Mouse (Mus musculus) kidney, adult 18-20 months (tissue): ENCODE data around the gene Slc35b2.

ENCODE experiments used
- DNase-seq: peaks from one replicate; pipeline ENCODE4 v3.0.0; 2021

Gene Slc35b2

DNA sequence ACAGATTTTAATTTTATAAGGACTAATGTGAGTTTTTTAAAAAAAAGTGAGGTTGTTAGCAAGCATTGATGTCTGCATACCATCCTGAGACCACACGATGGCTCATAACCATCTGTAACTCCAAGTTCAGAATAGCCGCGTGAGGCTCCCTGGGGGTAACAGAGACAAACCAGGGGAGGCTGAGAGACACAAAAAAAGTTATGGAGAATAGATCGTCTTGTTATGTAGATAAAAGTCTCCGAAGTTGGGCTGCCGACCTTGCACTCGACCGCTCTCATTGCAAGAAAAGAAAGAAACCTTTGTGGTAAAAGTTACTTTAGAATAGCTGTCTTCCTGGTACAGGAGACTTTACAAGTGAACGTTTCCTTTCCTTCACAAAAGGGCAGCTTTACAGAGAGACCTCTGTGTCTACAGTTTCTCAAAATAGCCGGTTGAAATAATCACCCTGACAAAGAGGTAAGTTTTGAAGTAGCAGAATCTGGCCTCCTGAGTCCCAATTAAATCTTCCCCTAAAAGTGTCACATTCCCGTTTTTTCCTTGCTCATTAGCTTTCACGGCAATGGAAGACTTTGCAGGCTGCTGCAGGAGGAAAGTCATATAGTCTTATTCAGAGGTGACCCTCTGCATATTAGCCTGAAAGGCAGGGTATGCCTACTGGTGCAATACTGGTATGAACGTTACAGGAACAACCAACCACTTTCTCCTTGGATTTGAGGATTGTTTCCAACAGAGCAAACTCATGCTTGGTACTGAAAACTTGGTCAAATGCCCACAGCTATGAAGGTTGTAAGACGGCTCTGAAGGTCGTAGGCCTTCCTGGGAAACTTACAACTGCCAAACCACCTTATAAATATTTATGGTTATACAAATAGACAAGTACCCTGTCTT, 43.6 kb downstream of the Slc35b2 start:
- no peak for DNase-seq

DNA sequence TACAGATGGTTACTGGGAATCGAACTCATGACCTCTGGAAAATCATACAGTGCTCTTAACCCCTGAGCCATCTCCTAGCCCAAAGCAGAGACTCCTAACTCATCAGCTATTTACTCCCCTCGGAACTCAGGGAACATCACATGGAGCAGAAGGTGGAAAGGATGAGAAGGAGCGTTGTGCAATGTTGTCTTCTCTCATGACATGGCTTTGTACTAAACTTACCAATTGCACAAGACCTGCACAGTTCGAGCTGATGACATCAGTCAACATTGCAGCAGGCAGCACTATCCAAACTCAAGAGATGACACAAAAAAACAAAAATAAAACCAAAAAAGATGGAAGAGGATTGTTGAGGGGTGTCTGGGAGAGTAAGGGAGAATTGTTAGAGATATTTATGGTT, 44.7 kb downstream of the Slc35b2 start:
- DNase-seq: no peak

DNA sequence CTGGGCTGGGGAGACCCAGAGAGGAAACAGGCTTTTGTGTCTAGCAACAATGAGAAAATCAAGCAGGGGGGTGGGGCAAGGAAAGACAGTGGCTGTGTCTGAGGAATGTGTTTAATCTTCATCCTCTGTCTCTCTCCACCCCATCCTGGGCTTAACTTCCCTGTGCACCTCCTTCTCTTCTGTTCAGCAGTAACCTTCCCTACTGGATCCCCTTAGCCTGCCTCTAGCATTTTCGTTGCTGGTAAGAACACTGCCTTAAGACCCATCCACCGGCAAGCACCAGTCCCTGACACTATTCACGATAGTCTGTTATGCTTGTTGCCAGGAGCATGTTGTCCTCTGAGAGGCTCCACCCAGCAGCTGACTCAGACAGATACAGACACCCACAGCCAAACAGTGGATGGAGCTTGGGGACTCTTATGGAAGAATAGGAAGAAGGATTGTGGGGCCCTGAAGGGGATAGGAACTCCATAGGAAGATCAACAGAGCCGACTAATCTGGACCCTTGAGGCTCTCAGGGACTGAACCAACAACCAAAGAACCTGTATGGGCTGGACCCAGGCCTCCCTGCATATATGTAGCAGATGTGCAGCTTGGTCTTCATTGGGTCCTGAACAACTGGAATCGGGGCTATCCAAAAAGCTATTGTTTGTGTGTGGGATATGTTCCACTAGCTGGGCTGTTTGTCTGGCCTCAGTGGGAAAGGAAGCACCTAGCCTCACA, 46.6 kb downstream of the Slc35b2 start:
- no peak for DNase-seq

DNA sequence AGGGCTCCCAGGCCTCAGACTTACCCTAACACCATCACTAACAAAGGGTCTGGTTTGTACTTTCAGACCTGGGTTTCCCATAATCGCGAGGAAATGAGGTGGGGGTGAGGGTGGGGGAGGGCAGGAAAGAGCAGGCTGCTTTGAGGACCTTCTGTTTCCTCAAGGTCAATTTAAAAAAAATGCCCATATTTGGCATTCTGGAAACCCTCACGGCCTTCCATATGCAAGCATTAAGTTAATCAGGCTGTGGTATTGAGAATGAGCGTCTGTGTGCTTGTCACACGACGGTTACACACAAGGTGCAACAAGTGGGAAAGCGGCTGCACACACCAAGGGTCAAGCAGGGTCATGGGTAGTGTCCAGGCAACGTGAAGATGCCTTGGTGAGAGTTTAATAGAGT, 48.3 kb downstream of the Slc35b2 start:
- DNase-seq: no peak

DNA sequence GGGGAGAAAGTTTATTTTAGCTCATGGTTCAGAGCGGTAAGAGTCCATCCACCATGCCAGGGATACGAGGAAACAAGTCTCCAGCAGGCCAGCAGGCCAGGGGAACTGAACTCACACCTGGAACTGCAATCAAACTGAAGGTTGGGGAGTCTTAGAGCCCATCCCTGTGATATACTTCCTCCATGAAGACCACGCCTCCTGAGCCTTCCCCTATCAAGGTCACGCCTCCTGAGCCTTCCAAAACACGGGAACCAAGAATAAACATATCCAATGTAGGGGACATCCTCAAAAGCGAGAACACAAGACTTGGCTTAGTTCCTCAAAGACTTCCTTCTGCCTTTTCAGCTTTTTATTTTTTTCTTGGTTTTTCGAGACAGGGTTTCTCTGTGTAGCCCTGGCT, 49.2 kb downstream of the Slc35b2 start:
- no peak for DNase-seq

DNA sequence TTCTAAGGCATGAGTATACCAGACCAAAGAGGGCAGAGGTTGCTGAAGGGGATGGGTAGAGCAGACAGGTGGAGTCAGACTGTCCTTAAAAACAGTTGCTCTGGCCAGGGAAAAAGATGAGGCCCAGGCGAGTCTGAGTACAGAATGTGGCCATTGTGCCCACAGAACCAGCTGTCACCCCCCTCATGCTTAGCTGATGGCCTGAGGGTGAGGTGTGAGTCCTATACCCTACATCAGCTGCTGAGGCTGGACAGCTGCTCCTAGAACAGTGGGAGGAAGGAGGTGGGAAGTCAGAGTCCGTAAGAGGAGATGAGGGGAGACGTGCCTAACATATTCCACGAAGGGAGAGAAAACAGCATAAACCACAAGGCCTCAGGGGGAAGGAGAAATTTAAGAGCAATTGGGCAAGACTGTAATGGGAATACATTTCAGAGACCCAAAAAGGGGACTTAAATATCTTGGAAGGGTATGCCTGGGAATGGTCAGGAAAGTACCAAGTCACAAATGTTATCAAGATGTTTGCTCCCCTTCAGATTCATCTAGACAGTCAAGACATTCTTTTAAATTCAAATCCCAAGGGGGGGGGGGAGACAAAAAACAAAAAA, 52.5 kb downstream of the Slc35b2 start:
- no peak for DNase-seq

DNA sequence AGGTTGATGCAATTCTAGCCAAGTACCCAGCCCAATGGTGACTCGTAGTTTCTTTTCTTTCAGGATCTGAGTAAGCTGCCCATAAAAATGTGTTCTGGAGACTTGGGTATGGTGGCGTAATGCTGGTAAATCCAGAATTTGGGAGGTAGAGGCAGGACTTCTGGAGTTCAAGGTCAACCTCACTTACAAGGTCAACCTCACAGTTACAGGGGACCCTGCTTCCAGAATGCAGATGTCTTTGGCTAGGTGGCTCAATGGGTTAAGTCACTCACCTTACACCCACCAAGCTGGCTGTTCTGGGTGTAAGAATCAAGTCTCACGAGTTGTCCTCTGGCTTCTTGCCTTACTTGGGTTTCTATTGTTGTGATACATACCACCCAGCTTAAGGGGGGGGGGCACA, 53.0 kb downstream of the Slc35b2 start:
- DNase-seq: no peak
